Mouse (Mus musculus): ENCODE data around the gene Tnrc18. TPM values are rescaled to one million over a fixed set of nuclear protein-coding genes. Genes with fewer than 3 reads are reported as not detected.

Tnrc18 gene
- total and polyA plus RNA-seq, 3 experiments: 0.71 to 7.7 (median 5.2) TPM

DNA sequence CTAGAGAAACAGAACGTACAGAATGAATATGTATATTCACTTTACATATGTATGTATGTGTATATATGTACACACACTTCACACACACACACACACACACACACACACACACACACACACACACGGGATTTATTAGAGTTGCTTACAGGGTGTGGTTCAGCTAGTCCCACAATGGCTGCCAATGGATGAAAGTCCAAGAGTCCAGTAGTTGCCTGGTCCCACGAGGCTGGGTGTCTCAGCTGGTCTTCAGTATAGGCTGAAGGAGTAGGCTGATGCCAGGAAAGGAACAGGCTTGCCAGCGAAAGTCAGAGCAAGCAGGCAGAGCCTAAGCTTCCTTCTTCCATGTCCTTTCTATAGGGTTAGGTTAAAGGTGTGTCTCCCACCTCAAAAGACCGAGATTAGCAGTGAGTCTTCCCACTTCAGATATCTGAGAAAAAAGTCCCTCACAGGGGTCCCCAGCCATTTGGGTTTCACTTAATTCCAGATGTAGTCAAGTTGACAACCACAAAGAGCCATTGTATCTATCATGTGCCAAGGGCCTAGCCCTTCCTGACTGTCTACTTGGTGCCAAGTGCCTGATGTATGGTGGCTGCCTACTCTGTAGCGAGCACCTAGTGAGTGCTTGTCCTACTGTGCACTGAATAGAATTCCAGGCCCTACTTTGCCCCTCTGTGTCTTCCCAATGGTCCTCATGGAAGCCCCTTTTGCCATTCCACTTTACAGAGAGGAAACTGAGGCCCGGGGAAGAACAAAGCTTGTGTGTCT lies 33.6 kb upstream of the Tnrc18 start:
- in situ Hi-C loops (cut with MboI; ENCODE audit: low pct_ligation_motif_present, low pct_unique_long_range_greater_than_20kb, low sequenced_read_pairs): loop anchor here (25.0 kb wide), 1 partner anchor 339 kb away; no protein-coding TSS in a partner anchor

DNA sequence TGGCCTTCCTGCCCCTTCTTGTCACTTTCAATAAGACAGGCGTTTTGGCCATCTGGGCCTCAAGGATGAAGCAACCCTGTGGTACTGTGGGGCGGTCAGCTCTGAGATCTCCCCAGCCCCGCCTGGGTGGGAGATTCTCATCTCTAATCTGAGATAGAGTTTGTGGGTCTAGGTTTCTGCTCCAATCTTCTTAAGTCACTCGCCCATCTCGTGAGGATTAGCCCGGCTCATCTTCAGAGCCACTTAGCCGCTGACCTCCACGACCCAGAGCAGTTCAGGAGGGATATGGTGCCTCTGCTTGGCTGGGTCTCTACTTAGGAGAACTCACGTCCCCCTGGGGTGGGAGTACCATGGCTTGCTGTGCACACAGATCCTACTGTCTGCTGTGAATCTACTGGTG lies 33.0 kb upstream of the Tnrc18 start:
- Histone ChIP-seq H3K4me1 (ENCODE audit: control insufficient read depth in 1 of 2, insufficient read depth in 2 of 2) (peaks cover 3 to 5% of the 10 kb centered on the region in 2 experiments; a peak in 2 of 4 replicates), H3K27me3 (replicated peaks) (no peaks in the 10 kb centered on the region), H3K4me3 (replicated peaks in 1 of 3; ENCODE audit: low read depth in 2 of 3, low read length in 2 of 3, poor library complexity in 1 of 3) (no peak overlapping the region), H3K79me2 (replicated peaks; ENCODE audit: control insufficient read depth, extremely low read depth, insufficient read depth, poor library complexity, severe bottlenecking) (no peaks in the 10 kb centered on the region), H3K27ac (ENCODE audit: insufficient read depth, low read depth) (no peak overlapping the region), H3K36me3 (replicated peaks in 1 of 2; ENCODE audit: control insufficient read depth in 1 of 2, insufficient read depth in 1 of 2, low read length in 1 of 2) (no peaks in the 10 kb centered on the region), H3K4me2 (ENCODE audit: insufficient read depth, low read depth, poor library complexity, severe bottlenecking) (no peak overlapping the region), H3K9me3 (replicated peaks; ENCODE audit: low read length) (peaks cover 4% of the 10 kb centered on the region), H3K9ac (ENCODE audit: insufficient read depth, low read depth) (no peak overlapping the region)
- dilution Hi-C loops (cut with MboI; ENCODE audit: extremely low pct_ligation_motif_present, extremely low pct_unique_long_range_greater_than_20kb, low sequenced_read_pairs) (no loop called here), in situ Hi-C loops (cut with MboI; ENCODE audit: low pct_ligation_motif_present, low pct_unique_long_range_greater_than_20kb, low sequenced_read_pairs) (loop anchor here (25.0 kb wide), 1 partner anchor 338 kb away; no protein-coding TSS in a partner anchor)
- no peak for DNase-seq (ENCODE audit: extremely low read depth)
- TF ChIP-seq MYC (IDR thresholded peaks at IDR 0.05; ENCODE audit: low read depth, low read length) (no peak), MXI1 (IDR thresholded peaks at IDR 0.05; ENCODE audit: low read depth, low read length) (no peak), BHLHE40 (IDR thresholded peaks at IDR 0.05; ENCODE audit: low read depth, low read length) (no peak), JUND (conservative IDR thresholded peaks at IDR 0.05; ENCODE audit: low read depth, low read length) (no peak), E2F4 (IDR thresholded peaks at IDR 0.05; ENCODE audit: insufficient replicate concordance, low read depth, low read length) (no peak), MAX (IDR thresholded peaks at IDR 0.05; ENCODE audit: low read length) (no peak), JUN (IDR thresholded peaks at IDR 0.05; ENCODE audit: insufficient read depth, low read depth, low read length) (no peak), CHD1 (IDR thresholded peaks at IDR 0.05; ENCODE audit: low read depth, low read length) (no peak), ZMIZ1 (IDR thresholded peaks at IDR 0.05; ENCODE audit: low read depth, low read length) (no peak), ZNF384 (IDR thresholded peaks at IDR 0.05; ENCODE audit: low read depth, low read length) (no peak), RCOR1 (conservative IDR thresholded peaks at IDR 0.05; ENCODE audit: low read depth, low read length) (no peak)

More for the DNA sequence above, 33.6 kb upstream of the Tnrc18 start:
- no peak overlapping the region for H3K4me2 ChIP-seq (ENCODE audit: insufficient read depth, low read depth, poor library complexity, severe bottlenecking)
- no peaks in the 10 kb centered on the region for H3K36me3 ChIP-seq (replicated peaks in 1 of 2; ENCODE audit: control insufficient read depth in 1 of 2, insufficient read depth in 1 of 2, low read length in 1 of 2)
- H3K4me3 ChIP-seq (replicated peaks in 1 of 3; ENCODE audit: low read depth in 2 of 3, low read length in 2 of 3, poor library complexity in 1 of 3): no peak overlapping the region
- no peaks in the 10 kb centered on the region for H3K27me3 ChIP-seq (replicated peaks)
- H3K9me3 ChIP-seq (replicated peaks; ENCODE audit: low read length): peaks cover 4% of the 10 kb centered on the region
- no peaks in the 10 kb centered on the region for H3K79me2 ChIP-seq (replicated peaks; ENCODE audit: control insufficient read depth, extremely low read depth, insufficient read depth, poor library complexity, severe bottlenecking)
- dilution Hi-C loops (cut with MboI; ENCODE audit: extremely low pct_ligation_motif_present, extremely low pct_unique_long_range_greater_than_20kb, low sequenced_read_pairs): no loop called here
- TF ChIP-seq ZKSCAN1 (IDR thresholded peaks at IDR 0.05; ENCODE audit: borderline replicate concordance, low read depth, low read length) (0 out of 2 replicates have a peak, but pooled peaks have one; percentile 6), CHD1 (IDR thresholded peaks at IDR 0.05; ENCODE audit: low read depth, low read length) (no peak)
- H3K27ac ChIP-seq (ENCODE audit: insufficient read depth, low read depth): no peak overlapping the region
- no peak overlapping the region for H3K9ac ChIP-seq (ENCODE audit: insufficient read depth, low read depth)
- peaks cover 3 to 5% of the 10 kb centered on the region in 2 experiments; a peak in 2 of 4 replicates for H3K4me1 ChIP-seq (ENCODE audit: control insufficient read depth in 1 of 2, insufficient read depth in 2 of 2)
- DNase-seq (ENCODE audit: extremely low read depth): no peak

All from CH12.LX (cell line).